Mouse (Mus musculus): ENCODE measurements at regions not wholly inside any gene's neighbourhood (a gene's known extent, or its start where the extent isn't known, plus 50 kb on each side); places are given as distances from the start of the nearest gene placed in this dataset.

DNA sequence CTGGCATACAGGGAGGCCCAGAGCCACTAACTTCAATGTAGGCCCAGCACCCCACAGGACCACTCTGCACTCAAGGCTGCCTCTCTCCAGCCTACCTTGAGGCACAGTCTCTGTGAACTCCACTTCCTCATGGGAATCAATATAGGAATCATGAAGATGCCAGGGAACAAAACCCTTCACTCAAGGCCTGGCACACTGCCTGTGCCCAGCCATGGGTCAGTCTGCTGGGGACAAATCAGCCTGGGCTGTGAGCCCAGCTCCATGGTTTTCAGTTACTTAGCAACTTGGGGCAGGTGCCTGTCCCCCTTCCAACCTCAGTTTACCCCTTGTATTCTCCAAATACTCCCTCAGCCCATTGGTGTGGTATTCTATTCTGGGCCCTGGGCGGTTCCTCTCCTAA is 119.6 kb downstream of the Cryba4 start:
- no peaks in the 10 kb centered on the region for H3K4me1 ChIP-seq (ENCODE audit: control insufficient read depth, insufficient read depth, low read length)
- no peak overlapping the region for H3K4me2 ChIP-seq (replicated peaks; ENCODE audit: low read depth, low read length, severe bottlenecking)
- H3K27me3 ChIP-seq (ENCODE audit: control insufficient read depth, insufficient read depth, low read length), result no peaks in the 10 kb centered on the region; the same call in 1 of the 2 replicates
- TF ChIP-seq POLR2A (IDR thresholded peaks at IDR 0.05; ENCODE audit: borderline replicate concordance, extremely low read depth, insufficient read depth, insufficient read length), result no peak
- DNase-seq (ENCODE audit: low spot score) (no peak), ATAC-seq (ENCODE audit: low FRiP score, low read depth) (no peak)
- no peaks in the 10 kb centered on the region for H3K9me3 ChIP-seq (ENCODE audit: control insufficient read depth, low read length)
- WGBS, result 100% methylated on average over 1 of the region's 1 CpGs
- H3K36me3 ChIP-seq (ENCODE audit: control insufficient read depth, insufficient read depth, low read length), result no peaks in the 10 kb centered on the region
- H3K9ac ChIP-seq (ENCODE audit: low read depth, low read length, severe bottlenecking), result no peak overlapping the region
- H3K27ac ChIP-seq (replicated peaks; ENCODE audit: low read depth, low read length), result no peak overlapping the region
- H3K4me3 ChIP-seq (replicated peaks; ENCODE audit: low read length), result no peak overlapping the region

GRCm38 (mm10) chr5:112133688-112134573 is 118.4 kb downstream of the Cryba4 start:
- Histone ChIP-seq H3K4me3 (replicated peaks; ENCODE audit: low read length) (no peak overlapping the region), H3K36me3 (ENCODE audit: control insufficient read depth, insufficient read depth, low read length) (no peaks in the 10 kb centered on the region), H3K4me1 (ENCODE audit: control insufficient read depth, insufficient read depth, low read length) (no peaks in the 10 kb centered on the region), H3K4me2 (replicated peaks; ENCODE audit: low read depth, low read length, severe bottlenecking) (no peak overlapping the region), H3K9me3 (ENCODE audit: control insufficient read depth, low read length) (no peaks in the 10 kb centered on the region), H3K27me3 (ENCODE audit: control insufficient read depth, insufficient read depth, low read length) (no peaks in the 10 kb centered on the region; the same call in 1 of the 2 replicates), H3K27ac (replicated peaks; ENCODE audit: low read depth, low read length) (no peak overlapping the region), H3K9ac (ENCODE audit: low read depth, low read length, severe bottlenecking) (no peak overlapping the region)
- ATAC-seq (ENCODE audit: low FRiP score, low read depth), result no peak
- no peak for TF ChIP-seq POLR2A (IDR thresholded peaks at IDR 0.05; ENCODE audit: borderline replicate concordance, extremely low read depth, insufficient read depth, insufficient read length)
- WGBS, result 67% methylated on average over 21 of the region's 21 CpGs
- DNase-seq (ENCODE audit: low spot score), result no peak

DNA sequence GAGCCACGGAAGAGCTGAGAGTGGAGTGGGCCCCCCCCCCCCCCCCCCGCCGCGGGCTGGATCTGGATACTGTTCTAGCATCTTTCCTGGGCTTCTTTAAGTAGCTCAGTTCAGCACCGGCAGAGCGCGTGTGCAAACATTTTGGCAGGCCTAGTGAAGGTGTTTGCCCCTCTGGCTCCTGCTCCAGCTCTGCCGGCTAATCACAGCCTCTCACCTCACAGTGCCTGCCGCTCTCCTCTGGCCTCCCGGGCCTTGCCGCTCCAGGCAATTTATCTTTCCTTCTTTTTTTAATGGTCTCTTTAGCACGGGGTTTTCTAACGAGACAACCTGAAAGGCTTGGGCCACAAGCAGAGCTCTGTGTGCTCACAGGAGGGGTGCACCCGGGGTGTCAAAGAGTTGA is 115.7 kb downstream of the Cryba4 start:
- Histone ChIP-seq H3K27me3 (ENCODE audit: control insufficient read depth, insufficient read depth, low read length) (no peaks in the 10 kb centered on the region; the same call in 1 of the 2 replicates), H3K4me1 (ENCODE audit: control insufficient read depth, insufficient read depth, low read length) (no peaks in the 10 kb centered on the region), H3K9ac (ENCODE audit: low read depth, low read length, severe bottlenecking) (no peak overlapping the region), H3K9me3 (ENCODE audit: control insufficient read depth, low read length) (no peaks in the 10 kb centered on the region), H3K36me3 (ENCODE audit: control insufficient read depth, insufficient read depth, low read length) (no peaks in the 10 kb centered on the region), H3K27ac (replicated peaks; ENCODE audit: low read depth, low read length) (no peak overlapping the region), H3K4me2 (replicated peaks; ENCODE audit: low read depth, low read length, severe bottlenecking) (no peak overlapping the region), H3K4me3 (replicated peaks; ENCODE audit: low read length) (no peak overlapping the region)
- no peak for ATAC-seq (ENCODE audit: low FRiP score, low read depth)
- DNase-seq (ENCODE audit: low spot score), result no peak
- TF ChIP-seq POLR2A (IDR thresholded peaks at IDR 0.05; ENCODE audit: borderline replicate concordance, extremely low read depth, insufficient read depth, insufficient read length), result no peak
- 21% methylated on average over 10 of the region's 14 CpGs for WGBS

DNA sequence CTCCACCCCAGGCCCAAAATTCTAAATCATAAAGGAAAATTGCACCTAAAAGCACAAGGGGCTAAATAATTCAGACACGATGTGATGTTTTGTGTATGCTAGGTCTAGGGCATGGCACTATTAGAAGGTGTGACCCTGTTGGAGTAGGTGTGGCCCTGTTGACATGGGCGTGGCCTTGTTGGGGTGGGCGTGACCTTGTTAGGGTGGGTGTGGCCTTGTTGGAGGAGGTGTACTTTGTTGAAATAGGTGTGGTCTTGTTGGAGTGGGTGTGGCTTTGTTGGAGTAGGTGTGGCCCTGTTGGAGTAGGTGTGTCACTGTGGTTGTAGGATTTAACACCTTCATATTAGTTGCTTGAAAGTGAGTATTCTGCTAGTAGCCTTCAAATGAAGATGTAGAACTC is 114.1 kb downstream of the Cryba4 start:
- no peaks in the 10 kb centered on the region for H3K36me3 ChIP-seq (ENCODE audit: control insufficient read depth, insufficient read depth, low read length)
- ATAC-seq (ENCODE audit: low FRiP score, low read depth) (no peak), DNase-seq (ENCODE audit: low spot score) (no peak)
- no peak overlapping the region for H3K9ac ChIP-seq (ENCODE audit: low read depth, low read length, severe bottlenecking)
- H3K9me3 ChIP-seq (ENCODE audit: control insufficient read depth, low read length), result no peaks in the 10 kb centered on the region
- H3K27ac ChIP-seq (replicated peaks; ENCODE audit: low read depth, low read length), result no peak overlapping the region
- H3K4me2 ChIP-seq (replicated peaks; ENCODE audit: low read depth, low read length, severe bottlenecking), result no peak overlapping the region
- no peaks in the 10 kb centered on the region for H3K4me1 ChIP-seq (ENCODE audit: control insufficient read depth, insufficient read depth, low read length)
- H3K27me3 ChIP-seq (ENCODE audit: control insufficient read depth, insufficient read depth, low read length), result no peaks in the 10 kb centered on the region
- 82% methylated on average over 3 of the region's 3 CpGs for WGBS
- TF ChIP-seq POLR2A (IDR thresholded peaks at IDR 0.05; ENCODE audit: borderline replicate concordance, extremely low read depth, insufficient read depth, insufficient read length), result no peak
- H3K4me3 ChIP-seq (replicated peaks; ENCODE audit: low read length), result no peak overlapping the region

DNA sequence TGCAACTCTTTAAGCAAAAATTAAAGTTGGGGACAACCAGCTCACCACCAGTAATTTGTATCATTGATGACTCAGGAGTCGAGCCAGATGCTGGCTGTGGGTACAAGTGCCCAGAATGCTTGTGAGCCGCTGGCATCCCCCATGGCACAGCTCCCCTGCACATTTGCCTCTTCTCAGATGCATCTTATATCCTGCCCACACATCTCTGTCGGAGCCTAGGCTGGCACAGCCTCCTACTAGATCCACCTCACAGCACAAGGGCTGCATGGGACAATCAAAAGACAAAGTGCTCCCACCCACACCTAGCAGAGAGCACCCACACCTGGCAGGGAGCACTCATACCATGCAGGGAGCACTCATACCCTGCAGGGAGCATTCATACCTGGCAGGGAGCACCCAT is 109.6 kb downstream of the Cryba4 start:
- H3K4me2 ChIP-seq (replicated peaks; ENCODE audit: low read depth, low read length, severe bottlenecking), result no peak overlapping the region
- no peak overlapping the region for H3K27ac ChIP-seq (replicated peaks; ENCODE audit: low read depth, low read length)

More for the DNA sequence above, 109.6 kb downstream of the Cryba4 start:
- TF ChIP-seq POLR2A (IDR thresholded peaks at IDR 0.05; ENCODE audit: borderline replicate concordance, extremely low read depth, insufficient read depth, insufficient read length), result no peak
- no peak for DNase-seq (ENCODE audit: low spot score)
- no peaks in the 10 kb centered on the region for H3K4me1 ChIP-seq (ENCODE audit: control insufficient read depth, insufficient read depth, low read length)
- no peaks in the 10 kb centered on the region for H3K27me3 ChIP-seq (ENCODE audit: control insufficient read depth, insufficient read depth, low read length)
- no peak overlapping the region for H3K9ac ChIP-seq (ENCODE audit: low read depth, low read length, severe bottlenecking)
- H3K9me3 ChIP-seq (ENCODE audit: control insufficient read depth, low read length), result no peaks in the 10 kb centered on the region
- no peak for ATAC-seq (ENCODE audit: low FRiP score, low read depth)
- no peak overlapping the region for H3K4me3 ChIP-seq (replicated peaks; ENCODE audit: low read length)
- no peaks in the 10 kb centered on the region for H3K36me3 ChIP-seq (ENCODE audit: control insufficient read depth, insufficient read depth, low read length)
- 78% methylated on average over 3 of the region's 3 CpGs for WGBS
